Mouse (Mus musculus) myocyte (in vitro differentiated cells): ENCODE measurements around the gene Pdzrn4. TPM values are rescaled to one million over a fixed set of nuclear protein-coding genes. Genes with fewer than 3 reads are reported as not detected.
"Not testable (repeated sequence)": the region's sequence is repeated elsewhere in the genome, so short reads cannot be mapped to it uniquely, and the experiment has no call there.

Source experiments
- H3K27me3 ChIP-seq: one replicate; pipeline ENCODE4 v1.6.1; 2011; ENCODE audit not compliant: control insufficient read depth, insufficient read depth, insufficient read length
- H3K36me3 ChIP-seq: one replicate; pipeline ENCODE4 v1.6.1; 2011; ENCODE audit not compliant: control insufficient read depth, insufficient read depth
- H3K4me2 ChIP-seq: one replicate; pipeline ENCODE4 v1.6.1; 2011; ENCODE audit warnings: low read depth, control low read depth
- H3K4me3 ChIP-seq: one replicate; pipeline ENCODE4 v1.5.1; 2011; ENCODE audit warnings: mild to moderate bottlenecking, control low read depth, moderate library complexity
- H3K79me2 ChIP-seq: one replicate; pipeline ENCODE4 v1.6.1; 2011; ENCODE audit not compliant: control insufficient read depth, insufficient read depth
- H3ac ChIP-seq: one replicate; pipeline ENCODE4 v1.6.1; 2011; ENCODE audit not compliant: control insufficient read depth, insufficient read length
- CEBPB ChIP-seq: IDR thresholded peaks from 2 replicates; pipeline ENCODE4 v1.6.1; 2011; ENCODE audit warnings: mild to moderate bottlenecking, moderate library complexity; ENCODE audit not compliant: poor library complexity, insufficient read depth, severe bottlenecking
- E2F4 ChIP-seq: IDR thresholded peaks from one replicate; pipeline ENCODE4 v1.6.1; 2011; ENCODE audit warnings: mild to moderate bottlenecking, control low read depth, moderate library complexity; ENCODE audit not compliant: insufficient read depth
- MAX ChIP-seq: IDR thresholded peaks from one replicate; pipeline ENCODE4 v1.6.1; 2011; ENCODE audit warnings: low read depth, mild to moderate bottlenecking, control low read depth
- MYOD1 ChIP-seq, 3 experiments: IDR thresholded peaks; one replicate each; pipeline ENCODE4 v1.6.1; 2011; ENCODE audit warnings: control low read depth in 2 of 3, low read depth in 2 of 3, mild to moderate bottlenecking in 2 of 3, moderate library complexity in 1 of 3; ENCODE audit not compliant: insufficient read length in 2 of 3, control insufficient read depth in 1 of 3
- MYOG ChIP-seq, 3 experiments: IDR thresholded peaks; one replicate each; pipeline ENCODE4 v1.6.1; 2011; ENCODE audit warnings: control low read depth in 2 of 3, low read depth in 2 of 3, mild to moderate bottlenecking in 2 of 3; ENCODE audit not compliant: insufficient read length in 2 of 3, control insufficient read depth in 1 of 3, insufficient read depth in 1 of 3
- POLR2A ChIP-seq: IDR thresholded peaks from one replicate; pipeline ENCODE4 v1.6.1; 2011; ENCODE audit warnings: low read depth, mild to moderate bottlenecking, control low read depth, moderate library complexity; ENCODE audit not compliant: insufficient read length
- POLR2AphosphoS2 ChIP-seq: IDR thresholded peaks from one replicate; pipeline ENCODE4 v1.6.1; 2011; ENCODE audit warnings: low read depth, control low read depth; ENCODE audit not compliant: insufficient read length
- REST ChIP-seq: IDR thresholded peaks from one replicate; pipeline ENCODE4 v1.6.1; 2011; ENCODE audit warnings: mild to moderate bottlenecking, control low read depth, moderate library complexity; ENCODE audit not compliant: insufficient read depth, insufficient read length
- SRF ChIP-seq: IDR thresholded peaks from one replicate; pipeline ENCODE4 v1.6.1; 2011; ENCODE audit warnings: low read depth; ENCODE audit not compliant: control insufficient read depth, insufficient read length
- TCF12 ChIP-seq: IDR thresholded peaks from one replicate; pipeline ENCODE4 v1.6.1; 2011; ENCODE audit warnings: mild to moderate bottlenecking, control low read depth; ENCODE audit not compliant: poor library complexity, insufficient read depth, severe bottlenecking
- TCF3 ChIP-seq: IDR thresholded peaks from one replicate; pipeline ENCODE4 v1.6.1; 2011; ENCODE audit warnings: low read depth, control low read depth; ENCODE audit not compliant: insufficient read length
- USF1 ChIP-seq: IDR thresholded peaks from one replicate; pipeline ENCODE4 v1.6.1; 2011; ENCODE audit warnings: low read depth, mild to moderate bottlenecking, control low read depth, moderate library complexity
- polyA plus RNA-seq: library from polyadenylated mRNA; unstranded; fragments of >200 nt; fragmentation: generic; extraction: Trizol; gene quantifications from one replicate; pipeline ENCODE4 v1.2.1, GENCODE M21; 2012; ENCODE audit warnings: missing spikeins

The Pdzrn4 gene
- polyA plus RNA-seq, result 0.07 TPM

- TF ChIP-seq USF1, result no peak
- TF ChIP-seq TCF3, result no peak
- TF ChIP-seq REST, result no peak
- TF ChIP-seq SRF, result no peak
- no peak for TF ChIP-seq POLR2A
- no peak for TF ChIP-seq POLR2AphosphoS2
- Histone ChIP-seq H3ac (no peak within 1 kb of the TSS), H3K4me2 (no peak within 1 kb of the TSS), H3K79me2 (no peaks in the 10 kb centered on the region), H3K27me3 (peaks cover 11% of the 10 kb centered on the region), H3K36me3 (no peaks in the 10 kb centered on the region), H3K4me3 (no peak within 1 kb of the TSS)
These were observed at the start of gene Pdzrn4 for GRCm38 (mm10) chr15:92396770-92397608. Gene Pdzrn4, plus strand, starts transcription at chr15:92396881.

GRCm38 (mm10) chr15:92347426-92347825 is 49.3 kb upstream of the Pdzrn4 start:
- no peaks in the 10 kb centered on the region for H3K36me3 ChIP-seq
- H3ac ChIP-seq, result no peak overlapping the region
- H3K4me2 ChIP-seq, result no peak overlapping the region
- H3K27me3 ChIP-seq, result no peaks in the 10 kb centered on the region
- no peak overlapping the region for H3K4me3 ChIP-seq
- H3K79me2 ChIP-seq, result no peaks in the 10 kb centered on the region
- no peak for TF ChIP-seq POLR2AphosphoS2
- no peak for TF ChIP-seq TCF3
- TF ChIP-seq USF1, result no peak
- no peak for TF ChIP-seq CEBPB

GRCm38 (mm10) chr15:92347902-92348301 is 48.8 kb upstream of the Pdzrn4 start:
- TF ChIP-seq REST (no peak), SRF (no peak), TCF12 (no peak), POLR2AphosphoS2 (no peak), USF1 (no peak), MYOD1 (IDR thresholded peaks at IDR 0.05; ENCODE audit: control insufficient read depth in 1 of 3, insufficient read length in 2 of 3, low read depth in 2 of 3) (no peak), MAX (no peak), TCF3 (no peak), E2F4 (no peak), CEBPB (no peak)
- H3K79me2 ChIP-seq, result no peaks in the 10 kb centered on the region

GRCm38 (mm10) chr15:92348453-92348852 is 48.2 kb upstream of the Pdzrn4 start:
- H3K36me3 ChIP-seq, H3ac ChIP-seq, H3K4me2 ChIP-seq, H3K4me3 ChIP-seq, H3K27me3 ChIP-seq, H3K79me2 ChIP-seq: not testable (repeated sequence)

More at GRCm38 (mm10) chr15:92347902-92348301, 48.8 kb upstream of the Pdzrn4 start:
- Histone ChIP-seq H3ac (no peak overlapping the region), H3K4me3 (no peak overlapping the region), H3K36me3 (no peaks in the 10 kb centered on the region), H3K27me3 (no peaks in the 10 kb centered on the region), H3K4me2 (no peak overlapping the region)

GRCm38 (mm10) chr15:92364153-92364552 is 32.5 kb upstream of the Pdzrn4 start:
- Histone ChIP-seq H3K79me2 (no peaks in the 10 kb centered on the region), H3K36me3 (no peaks in the 10 kb centered on the region), H3ac (no peak overlapping the region), H3K27me3 (no peaks in the 10 kb centered on the region), H3K4me3 (no peak overlapping the region), H3K4me2 (no peak overlapping the region)
- TF ChIP-seq POLR2A, result no peak
- no peak for TF ChIP-seq SRF

GRCm38 (mm10) chr15:92364592-92364991 is 32.1 kb upstream of the Pdzrn4 start:
- no peak overlapping the region for H3K4me3 ChIP-seq
- no peaks in the 10 kb centered on the region for H3K27me3 ChIP-seq
- TF ChIP-seq MAX (no peak), MYOG (IDR thresholded peaks at IDR 0.05; ENCODE audit: control insufficient read depth in 1 of 3, insufficient read depth in 1 of 3, insufficient read length in 2 of 3, low read depth in 2 of 3) (no peak), SRF (no peak), POLR2A (no peak), TCF3 (no peak), CEBPB (no peak), REST (no peak), TCF12 (no peak), POLR2AphosphoS2 (no peak), USF1 (no peak), MYOD1 (IDR thresholded peaks at IDR 0.05; ENCODE audit: control insufficient read depth in 1 of 3, insufficient read length in 2 of 3, low read depth in 2 of 3) (no peak), E2F4 (no peak)
- no peak overlapping the region for H3K4me2 ChIP-seq
- no peaks in the 10 kb centered on the region for H3K36me3 ChIP-seq
- H3ac ChIP-seq, result no peak overlapping the region
- H3K79me2 ChIP-seq, result no peaks in the 10 kb centered on the region
